Mouse (Mus musculus) heart, embryonic 16.5 days (tissue): ENCODE measurements at regions not wholly inside any gene's neighbourhood (a gene's known extent, or its start where the extent isn't known, plus 50 kb on each side); places are given as distances from the start of the nearest gene placed in this dataset.
A peak's percentile ranks its signal among the peaks of the same experiment; 100 is the strongest.

Experiments
- ATAC-seq: fragments of 200-750 bp; cut with Nextera tagmentation; replicated peaks from 2 replicates; pipeline ENCODE4 v1.8.0; 2017; ENCODE audit warnings: moderate number of reproducible peaks; ENCODE audit not compliant: insufficient read depth, low FRiP score; ENCODE audit errors: extremely low read depth
- H3K27ac ChIP-seq: fragments of 300-500 bp; sonication (generic); 2 replicates; pipeline ENCODE4 v1.5.1; 2014; ENCODE audit warnings: mild to moderate bottlenecking, low read length, control low read depth, moderate library complexity
- H3K27me3 ChIP-seq: fragments of 300-500 bp; sonication (generic); 2 replicates; pipeline ENCODE4 v1.6.1; 2014; ENCODE audit warnings: low read length, mixed read lengths; ENCODE audit not compliant: control insufficient read depth, insufficient read depth
- H3K36me3 ChIP-seq: fragments of 300-500 bp; sonication (generic); 2 replicates; pipeline ENCODE4 v1.6.1; 2014; ENCODE audit not compliant: control insufficient read depth, insufficient read depth
- H3K4me1 ChIP-seq: fragments of 300-500 bp; sonication (generic); 2 replicates; pipeline ENCODE4 v1.6.1; 2014; ENCODE audit warnings: low read length, mixed read lengths; ENCODE audit not compliant: control insufficient read depth, insufficient read depth
- H3K4me2 ChIP-seq: fragments of 300-500 bp; sonication (generic); 2 replicates; pipeline ENCODE4 v1.6.1; 2014; ENCODE audit warnings: low read depth, mild to moderate bottlenecking, control low read depth, low read length
- H3K4me3 ChIP-seq: fragments of 300-500 bp; sonication (generic); 2 replicates; pipeline ENCODE4 v1.5.1; 2014; ENCODE audit warnings: mild to moderate bottlenecking, control low read depth, low read length
- H3K9ac ChIP-seq: fragments of 300-500 bp; sonication (generic); 2 replicates; pipeline ENCODE4 v1.6.1; 2014; ENCODE audit warnings: low read length, control low read depth
- H3K9me3 ChIP-seq: fragments of 300-500 bp; sonication (generic); replicated peaks from 2 replicates; pipeline ENCODE4 v1.6.1; 2016; ENCODE audit warnings: low read length; ENCODE audit not compliant: control insufficient read depth
- WGBS: fragments of 180-500 bp; shearing (Covaris S2); extraction: QIAGEN DNeasy Blood & Tissue Kit; methylation state at CpG from one replicate; pipeline ENCODE4 v1.1.7; 2014; 5-methylcytosine and 5-hydroxymethylcytosine counted together

DNA sequence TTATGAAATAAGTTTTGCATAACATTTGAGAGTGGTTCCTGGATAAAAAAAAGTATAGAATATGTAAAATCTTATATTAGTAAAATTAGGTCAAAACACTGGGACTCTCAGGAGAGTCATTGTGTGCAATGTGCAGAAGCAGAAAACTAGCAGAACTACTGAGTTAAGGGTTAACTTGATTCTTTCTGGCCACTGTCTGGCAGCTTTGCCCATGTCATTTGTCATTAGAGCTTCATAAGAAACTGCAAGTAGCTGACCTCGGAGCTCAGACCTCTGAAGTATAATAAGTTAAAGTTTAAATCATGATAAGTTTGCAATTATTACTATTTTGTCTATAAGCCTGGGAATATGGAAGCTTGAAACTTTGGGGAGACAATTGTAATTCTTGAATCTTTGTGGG lies 271.3 kb downstream of the Wdr11 start:
- no peak overlapping the region for H3K9ac ChIP-seq
- H3K4me2 ChIP-seq: no peak overlapping the region
- no peak overlapping the region for H3K27ac ChIP-seq
- no peak overlapping the region for H3K4me3 ChIP-seq
- ATAC-seq: no peak
- H3K27me3 ChIP-seq: no peaks in the 10 kb centered on the region
- 39% methylated on average over 1 of the region's 1 CpGs for WGBS
- H3K36me3 ChIP-seq: no peaks in the 10 kb centered on the region
- no peaks in the 10 kb centered on the region for H3K4me1 ChIP-seq
- no peaks in the 10 kb centered on the region for H3K9me3 ChIP-seq

- Histone ChIP-seq H3K27me3 (no peaks in the 10 kb centered on the region), H3K9me3 (no peaks in the 10 kb centered on the region), H3K4me2 (no peak overlapping the region), H3K27ac (no peak overlapping the region), H3K36me3 (no peaks in the 10 kb centered on the region), H3K4me1 (no peaks in the 10 kb centered on the region), H3K9ac (no peak overlapping the region), H3K4me3 (no peak overlapping the region)
- 46% methylated on average over 3 of the region's 3 CpGs for WGBS
- no peak for ATAC-seq
These were observed 273.9 kb downstream of the Wdr11 start for GRCm38 (mm10) chr7:129865536-129865935.

GRCm38 (mm10) chr7:129872208-129872790 lies 280.6 kb downstream of the Wdr11 start:
- H3K27ac ChIP-seq: no peak overlapping the region
- no peaks in the 10 kb centered on the region for H3K9me3 ChIP-seq
- ATAC-seq: no peak
- H3K4me2 ChIP-seq: no peak overlapping the region
- H3K36me3 ChIP-seq: no peaks in the 10 kb centered on the region
- H3K9ac ChIP-seq: no peak overlapping the region
- peaks cover 11% of the 10 kb centered on the region for H3K4me1 ChIP-seq
- H3K27me3 ChIP-seq: no peaks in the 10 kb centered on the region
- no peak overlapping the region for H3K4me3 ChIP-seq
- WGBS: 76% methylated on average over 11 of the region's 11 CpGs

- H3K36me3 ChIP-seq: no peaks in the 10 kb centered on the region
These were observed 284.7 kb downstream of the Wdr11 start for GRCm38 (mm10) chr7:129876202-129876851.

DNA sequence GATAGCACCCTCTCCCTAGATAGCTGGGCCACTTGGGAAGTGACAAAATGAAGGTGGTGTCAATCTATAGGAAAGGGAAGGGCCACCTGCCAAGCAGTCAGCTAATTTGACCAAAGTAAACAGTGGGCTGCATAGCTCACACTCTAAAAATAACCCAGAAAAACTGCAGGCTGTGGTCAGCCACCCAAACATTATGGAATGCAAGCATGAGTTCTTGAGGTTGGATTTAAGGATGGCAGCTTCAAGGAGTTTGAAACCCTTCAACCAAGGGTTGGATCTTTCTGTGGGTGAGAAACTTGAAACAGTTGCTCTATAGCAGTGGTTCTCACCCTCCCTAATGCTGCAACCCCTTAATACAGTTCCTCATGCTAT lies 285.2 kb downstream of the Wdr11 start:
- no peak for ATAC-seq
- H3K4me2 ChIP-seq: no peak overlapping the region
- H3K27ac ChIP-seq: peak overlapping the region; percentile 23; the same call in 1 of the 2 replicates

More at GRCm38 (mm10) chr7:129876202-129876851, 284.7 kb downstream of the Wdr11 start:
- WGBS: 63% methylated on average over 7 of the region's 7 CpGs
- Histone ChIP-seq H3K27ac (no peak overlapping the region), H3K4me2 (no peak overlapping the region), H3K9ac (no peak overlapping the region), H3K27me3 (no peaks in the 10 kb centered on the region), H3K9me3 (no peaks in the 10 kb centered on the region), H3K4me1 (peaks cover 11% of the 10 kb centered on the region), H3K4me3 (no peak overlapping the region)
- no peak for ATAC-seq

GRCm38 (mm10) chr7:129896291-129896690 lies 304.6 kb downstream of the Wdr11 start:
- Histone ChIP-seq H3K9ac (no peak overlapping the region), H3K4me3 (no peak overlapping the region), H3K9me3 (peaks cover 6% of the 10 kb centered on the region), H3K4me1 (peaks cover 4% of the 10 kb centered on the region; the same call in 1 of the 2 replicates), H3K4me2 (no peak overlapping the region), H3K27ac (no peak overlapping the region), H3K36me3 (no peaks in the 10 kb centered on the region), H3K27me3 (no peaks in the 10 kb centered on the region)
- 34% methylated on average over 7 of the region's 7 CpGs for WGBS
- no peak for ATAC-seq

More for the DNA sequence above, 285.2 kb downstream of the Wdr11 start:
- Histone ChIP-seq H3K9ac (no peak overlapping the region), H3K4me3 (no peak overlapping the region), H3K27me3 (no peaks in the 10 kb centered on the region), H3K36me3 (no peaks in the 10 kb centered on the region), H3K9me3 (no peaks in the 10 kb centered on the region), H3K4me1 (peaks cover 11% of the 10 kb centered on the region)

DNA sequence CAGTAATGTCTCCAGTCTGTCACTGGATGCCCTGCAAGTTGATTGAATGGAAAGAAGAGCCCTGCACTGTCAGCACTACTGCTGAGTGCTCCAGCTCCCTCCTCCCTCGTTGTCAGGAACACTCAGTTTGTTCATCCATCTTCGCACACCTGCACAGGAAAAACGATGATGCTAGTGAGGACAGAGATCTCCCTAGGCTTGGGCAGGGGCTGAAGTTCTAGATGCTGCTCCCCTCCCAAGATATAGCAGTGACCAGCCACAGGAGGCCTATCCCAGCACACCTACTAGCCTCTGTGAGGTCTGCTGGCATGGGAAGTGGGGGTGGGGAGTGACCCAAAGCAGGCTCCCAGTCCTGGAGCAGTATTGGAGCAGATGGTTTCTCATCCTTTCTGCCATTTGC lies 305.8 kb downstream of the Wdr11 start:
- 67% methylated on average over 3 of the region's 3 CpGs for WGBS

DNA sequence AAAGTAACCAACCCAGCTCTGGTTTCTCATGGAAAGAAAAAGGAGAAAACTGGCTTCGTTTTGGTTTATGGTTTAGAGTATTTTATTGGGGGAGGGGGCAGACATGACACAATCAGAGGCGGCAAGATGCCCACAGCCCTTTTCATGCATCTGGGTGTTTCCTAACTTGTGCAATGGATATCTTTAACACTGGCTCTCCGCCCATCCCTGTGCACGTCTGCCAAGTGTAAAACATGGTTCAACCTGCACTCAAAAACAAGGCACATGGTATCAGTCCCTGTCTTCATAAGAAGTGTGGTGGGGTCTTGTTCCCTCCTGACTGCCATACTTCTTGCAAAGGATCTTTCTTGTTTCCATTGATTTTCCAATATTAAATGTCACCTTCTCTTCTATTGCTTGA lies 310.6 kb downstream of the Wdr11 start:
- Histone ChIP-seq H3K4me2 (no peak overlapping the region), H3K4me3 (no peak overlapping the region), H3K9me3 (no peaks in the 10 kb centered on the region), H3K27me3 (no peaks in the 10 kb centered on the region), H3K9ac (no peak overlapping the region), H3K4me1 (no peaks in the 10 kb centered on the region), H3K27ac (no peak overlapping the region), H3K36me3 (no peaks in the 10 kb centered on the region)
- no peak for ATAC-seq
- 69% methylated on average over 4 of the region's 4 CpGs for WGBS

More for the DNA sequence above, 305.8 kb downstream of the Wdr11 start:
- peaks cover 4% of the 10 kb centered on the region; the same call in 1 of the 2 replicates for H3K4me1 ChIP-seq
- H3K27me3 ChIP-seq: no peaks in the 10 kb centered on the region
- no peaks in the 10 kb centered on the region for H3K9me3 ChIP-seq
- ATAC-seq: no peak
- H3K4me3 ChIP-seq: no peak overlapping the region
- H3K4me2 ChIP-seq: no peak overlapping the region
- H3K27ac ChIP-seq: no peak overlapping the region
- H3K36me3 ChIP-seq: no peaks in the 10 kb centered on the region
- no peak overlapping the region for H3K9ac ChIP-seq

GRCm38 (mm10) chr7:129903126-129903525 lies 311.5 kb downstream of the Wdr11 start:
- 72% methylated on average over 5 of the region's 5 CpGs for WGBS
- Histone ChIP-seq H3K4me3 (no peak overlapping the region), H3K4me2 (no peak overlapping the region), H3K27ac (no peak overlapping the region), H3K9me3 (no peaks in the 10 kb centered on the region), H3K36me3 (no peaks in the 10 kb centered on the region), H3K27me3 (no peaks in the 10 kb centered on the region), H3K4me1 (no peaks in the 10 kb centered on the region), H3K9ac (no peak overlapping the region)
- ATAC-seq: no peak
